Mouse (Mus musculus) left cerebral cortex, adult 2 months (tissue): Measurements from ENCODE around the gene Snx9. TPM values are rescaled to one million over a fixed set of nuclear protein-coding genes. Genes with fewer than 3 reads are reported as not detected.

Experiments used
- DNase-seq, 2 experiments: peaks; one replicate each; pipeline ENCODE4 v3.0.0; 2021 to 2022; ENCODE audit warnings: low spot score in 2 of 2, mixed read lengths in 1 of 2; ENCODE audit errors: extremely low spot score in 1 of 2
- H3K27ac ChIP-seq: fragments of 200-600 bp; 2 replicates; pipeline ENCODE4 v1.8.1; 2022
- H3K4me3 ChIP-seq: fragments of 200-600 bp; 2 replicates; pipeline ENCODE4 v1.8.1; 2022
- CTCF ChIP-seq: fragments of 200-600 bp; IDR thresholded peaks from 2 replicates; pipeline ENCODE4 v1.8.1; 2022; ENCODE audit warnings: antibody characterized with exemption, mild to moderate bottlenecking, moderate library complexity
- intact Hi-C: fragments of 180-260 bp; cut with DNase I; formaldehyde crosslinking; loops from one replicate; pipeline ENCODE4 v1.15.1; 2025
- total RNA-seq, 2 experiments: library from RNA; stranded (reverse); gene quantifications; 2 replicates each; pipeline ENCODE4 v1.2.3; 2021

Snx9 gene
- total RNA-seq, 2 experiments from 2014 or later = 14.7 to 16.6 TPM

DNA sequence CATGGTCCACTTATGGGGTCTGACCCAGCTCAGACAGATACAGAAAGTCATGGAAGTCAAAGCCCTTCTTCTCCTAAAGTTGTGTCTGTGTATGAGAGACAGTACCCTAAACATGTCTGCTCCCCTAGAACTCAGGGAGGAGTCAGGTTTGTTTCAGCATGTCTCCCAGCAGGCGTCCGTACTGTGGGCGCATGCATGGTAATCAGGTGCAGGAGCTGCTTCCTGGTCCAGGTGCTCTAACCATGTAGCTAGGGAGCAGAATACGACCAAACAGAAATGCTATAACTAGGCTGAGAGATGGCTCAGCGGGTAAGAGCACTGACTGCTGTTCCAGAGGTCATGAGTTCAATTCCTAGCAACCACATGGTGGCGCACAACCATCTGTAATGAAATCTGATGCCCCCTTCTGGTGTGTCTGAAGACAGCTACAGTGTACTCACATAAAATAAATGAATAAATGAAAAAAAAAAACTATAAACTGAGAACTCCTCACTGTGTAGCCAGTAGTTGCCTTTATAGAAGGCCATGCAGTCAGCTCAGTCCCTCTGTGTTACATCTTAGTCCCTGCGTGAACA lies 52.5 kb downstream of the Snx9 start:
- Histone ChIP-seq H3K27ac (no peak overlapping the region), H3K4me3 (no peak overlapping the region)
- no peak for DNase-seq
- intact Hi-C loops = loop anchor here (10.0 kb wide), 1 partner anchor 459 kb away; no protein-coding TSS in a partner anchor
- TF ChIP-seq CTCF = peak; percentile 9

DNA sequence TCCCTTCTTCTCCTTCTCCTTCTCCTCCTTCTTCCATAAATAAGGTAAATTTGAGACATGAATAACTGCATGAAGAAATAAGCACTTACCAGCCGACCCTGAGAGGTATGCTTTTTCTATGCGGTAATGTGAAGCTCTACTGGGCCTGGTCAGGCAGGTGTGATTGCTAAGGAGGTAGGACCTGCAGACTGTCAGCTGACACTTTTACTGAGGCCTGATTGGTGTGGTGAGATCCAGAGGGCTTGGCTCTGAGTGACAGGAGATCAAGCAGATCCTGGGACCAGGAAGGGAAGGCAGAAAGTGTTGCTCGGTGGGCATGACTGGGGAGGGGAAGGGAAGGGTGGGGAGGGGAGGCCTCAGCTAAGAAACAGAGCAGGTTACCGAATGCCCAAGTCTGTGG lies 54.9 kb downstream of the Snx9 start:
- Histone ChIP-seq H3K4me3 (no peak overlapping the region), H3K27ac (no peak overlapping the region)
- DNase-seq = no peak
- intact Hi-C loops = loop anchor here (10.0 kb wide), 1 partner anchor 461 kb away; no protein-coding TSS in a partner anchor
- no peak for TF ChIP-seq CTCF

GRCm38 (mm10) chr17:5896607-5897006 lies 55.5 kb downstream of the Snx9 start:
- TF ChIP-seq CTCF = no peak
- no peak for DNase-seq
- Histone ChIP-seq H3K4me3 (no peak overlapping the region), H3K27ac (no peak overlapping the region)
- intact Hi-C loops = loop anchor here (10.0 kb wide), 1 partner anchor 462 kb away; no protein-coding TSS in a partner anchor

DNA sequence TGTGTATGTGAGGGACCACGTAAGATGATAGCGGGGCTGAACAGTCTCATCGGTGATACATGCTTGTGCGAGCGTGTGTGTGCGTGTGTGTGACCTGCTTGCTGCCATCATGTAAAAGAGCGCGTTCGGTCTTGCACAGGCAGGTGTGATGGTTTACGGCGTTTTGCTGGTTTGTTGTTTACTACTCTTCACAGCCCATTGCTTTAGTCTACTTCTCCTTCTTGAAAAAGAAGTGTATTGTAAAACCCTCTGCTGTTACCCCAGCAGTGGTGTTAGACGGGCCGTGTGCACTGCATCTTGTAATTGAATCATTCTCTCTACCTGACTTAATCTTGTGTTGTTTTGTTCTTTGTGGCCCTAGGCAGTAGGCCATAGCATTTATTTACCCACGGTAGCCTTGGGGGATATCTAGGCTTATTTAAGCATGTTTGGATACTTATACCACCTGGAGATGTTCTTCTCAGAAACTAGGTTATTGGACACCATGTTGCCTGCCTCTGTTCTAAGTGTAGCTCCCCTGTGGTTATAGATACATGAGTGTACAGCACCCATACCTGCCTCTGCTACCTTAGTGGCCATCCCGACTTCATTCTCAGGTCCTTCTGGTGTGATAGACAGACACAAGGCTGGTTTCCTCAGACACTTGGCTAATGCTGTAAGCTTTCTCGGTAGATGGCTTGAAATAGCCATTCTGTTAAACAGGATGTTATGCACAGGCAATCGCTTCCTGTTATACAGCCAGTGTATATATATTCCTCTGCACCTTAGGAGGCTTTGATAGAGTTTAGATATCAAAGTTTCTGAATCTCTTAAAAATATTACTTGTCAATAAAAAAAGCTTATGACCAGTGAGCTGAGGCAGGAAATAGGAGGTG lies 56.4 kb downstream of the Snx9 start:
- no peak for DNase-seq
- Histone ChIP-seq H3K27ac (no peak overlapping the region), H3K4me3 (no peak overlapping the region)
- TF ChIP-seq CTCF = no peak
- intact Hi-C loops = loop anchor here (10.0 kb wide), 1 partner anchor 463 kb away; no protein-coding TSS in a partner anchor

- intact Hi-C loops = loop anchor here (10.0 kb wide), 1 partner anchor 464 kb away; no protein-coding TSS in a partner anchor
- DNase-seq = no peak
- no peak overlapping the region for H3K4me3 ChIP-seq
- TF ChIP-seq CTCF = no peak
- no peak overlapping the region for H3K27ac ChIP-seq
Measured at GRCm38 (mm10) chr17:5899251-5899650, 58.1 kb downstream of the Snx9 start.

DNA sequence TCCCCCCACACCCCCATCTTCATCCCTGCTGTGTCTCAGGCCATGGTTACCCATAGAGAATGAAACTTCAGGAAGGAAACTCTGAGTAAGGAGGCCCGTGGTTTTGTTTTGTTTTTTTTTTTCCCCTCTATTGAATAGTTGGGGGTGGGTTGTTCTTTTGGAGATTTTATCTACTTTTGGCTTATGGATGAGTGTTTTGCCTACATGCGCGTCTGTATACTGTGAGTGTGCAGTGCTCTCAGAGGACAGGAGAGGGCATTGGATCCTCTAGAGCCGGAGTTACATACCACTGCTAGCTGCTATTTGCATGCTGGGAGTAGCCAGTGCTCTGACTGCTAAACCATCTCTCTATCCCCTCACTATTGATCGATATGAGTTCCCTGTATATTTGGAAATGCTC lies 60.3 kb downstream of the Snx9 start:
- no peak; the same call in 1 of the 2 replicates for TF ChIP-seq CTCF
- no peak overlapping the region for H3K27ac ChIP-seq
- no peak for DNase-seq
- intact Hi-C loops = no loop called here
- no peak overlapping the region for H3K4me3 ChIP-seq

- no peak overlapping the region for H3K4me3 ChIP-seq
- no peak for TF ChIP-seq CTCF
- intact Hi-C loops = no loop called here
- no peak for DNase-seq
- no peak overlapping the region for H3K27ac ChIP-seq
Measured at GRCm38 (mm10) chr17:5903630-5904301, 62.6 kb downstream of the Snx9 start.

DNA sequence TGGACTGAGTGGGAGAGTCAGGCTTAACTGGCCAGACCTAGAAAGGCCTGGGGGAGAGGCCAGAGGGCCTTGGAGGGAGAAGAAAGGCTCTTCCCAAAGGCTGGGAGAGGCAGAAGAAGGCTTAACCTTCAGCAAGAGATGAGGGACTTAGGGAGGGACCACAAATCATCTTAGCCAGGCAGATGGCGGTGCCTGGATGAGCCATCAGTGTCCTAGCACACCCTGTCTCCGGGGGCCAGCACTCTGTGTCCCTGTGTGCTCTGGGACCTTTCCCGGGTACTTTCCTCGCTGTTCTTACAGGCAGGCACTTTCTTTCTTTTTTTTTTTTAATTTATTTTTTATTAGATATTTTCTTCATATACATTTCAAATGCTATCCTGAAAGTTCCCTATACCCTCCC lies 68.6 kb downstream of the Snx9 start:
- Histone ChIP-seq H3K27ac (no peak overlapping the region), H3K4me3 (no peak overlapping the region)
- no peak for DNase-seq
- TF ChIP-seq CTCF = no peak
- intact Hi-C loops = no loop called here

GRCm38 (mm10) chr17:5911591-5911990 lies 70.5 kb downstream of the Snx9 start:
- peak; percentile 39 to 48 for DNase-seq
- intact Hi-C loops = no loop called here
- TF ChIP-seq CTCF = no peak
- Histone ChIP-seq H3K27ac (peak overlapping the region; percentile 42; the same call in 1 of the 2 replicates), H3K4me3 (no peak overlapping the region)

GRCm38 (mm10) chr17:5912797-5913196 lies 71.7 kb downstream of the Snx9 start:
- intact Hi-C loops = no loop called here
- H3K4me3 ChIP-seq = no peak overlapping the region
- no peak for DNase-seq
- no peak overlapping the region for H3K27ac ChIP-seq
- TF ChIP-seq CTCF = no peak

- no peak for DNase-seq
- intact Hi-C loops = no loop called here
- Histone ChIP-seq H3K27ac (no peak overlapping the region), H3K4me3 (no peak overlapping the region)
- TF ChIP-seq CTCF = no peak
Measured at GRCm38 (mm10) chr17:5914217-5914616, 73.1 kb downstream of the Snx9 start.

DNA sequence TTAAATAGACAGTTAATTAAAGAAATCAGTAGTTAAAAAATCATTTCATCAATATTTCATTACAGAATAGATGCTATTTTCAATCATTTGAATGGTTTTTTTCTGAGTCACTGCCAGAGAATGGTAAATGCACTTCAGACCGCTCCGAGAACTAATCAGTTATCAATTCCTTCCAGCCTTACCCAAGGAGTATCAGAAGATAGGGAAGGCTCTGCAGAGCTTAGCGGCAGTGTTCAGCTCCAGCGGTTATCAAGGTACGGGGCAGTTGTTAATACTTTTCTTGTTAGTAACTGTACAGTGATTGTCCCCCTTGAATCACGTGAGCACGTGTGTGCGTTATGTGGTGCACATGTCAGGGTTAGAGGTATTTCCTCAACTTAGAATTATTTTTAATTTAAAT lies 80.8 kb downstream of the Snx9 start:
- no peak for TF ChIP-seq CTCF
- no peak for DNase-seq
- intact Hi-C loops = loop anchor here (2.0 to 5.0 kb wide), 2 partner anchors 127 to 485 kb away; no protein-coding TSS in a partner anchor

More for the DNA sequence above, 80.8 kb downstream of the Snx9 start:
- Histone ChIP-seq H3K4me3 (no peak overlapping the region), H3K27ac (no peak overlapping the region)
